Mouse (Mus musculus): ENCODE measurements around the gene Slc38a1. TPM values are rescaled to one million over a fixed set of nuclear protein-coding genes. Genes with fewer than 3 reads are reported as not detected.

Slc38a1 gene
- total RNA-seq, 2 experiments from 2014 or later = 17.0 to 21.2 TPM

DNA sequence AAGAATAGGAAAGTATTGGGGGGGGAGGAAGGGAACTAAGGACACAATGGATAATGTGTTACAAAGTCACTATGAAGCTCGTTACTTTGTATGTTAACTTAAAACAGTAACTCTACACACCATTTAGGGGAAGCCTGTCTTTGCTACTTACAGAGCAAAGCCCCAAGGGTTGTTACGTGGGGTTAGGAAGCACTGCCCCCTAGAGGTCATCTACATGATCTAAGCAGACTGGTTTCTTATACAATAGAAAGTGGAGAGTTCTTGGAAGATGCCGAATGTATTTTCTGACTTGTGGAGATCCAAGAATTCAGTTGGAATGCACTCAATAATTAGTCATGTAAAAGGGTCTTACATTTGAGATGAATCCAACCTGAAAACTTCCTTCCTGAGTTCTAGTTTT is 23.2 kb upstream of the Slc38a1 start:
- intact Hi-C loops (cut with DNase I) = loop anchor here (2.0 to 5.0 kb wide), 2 partner anchors 123 to 271 kb away; no protein-coding TSS in a partner anchor

DNA sequence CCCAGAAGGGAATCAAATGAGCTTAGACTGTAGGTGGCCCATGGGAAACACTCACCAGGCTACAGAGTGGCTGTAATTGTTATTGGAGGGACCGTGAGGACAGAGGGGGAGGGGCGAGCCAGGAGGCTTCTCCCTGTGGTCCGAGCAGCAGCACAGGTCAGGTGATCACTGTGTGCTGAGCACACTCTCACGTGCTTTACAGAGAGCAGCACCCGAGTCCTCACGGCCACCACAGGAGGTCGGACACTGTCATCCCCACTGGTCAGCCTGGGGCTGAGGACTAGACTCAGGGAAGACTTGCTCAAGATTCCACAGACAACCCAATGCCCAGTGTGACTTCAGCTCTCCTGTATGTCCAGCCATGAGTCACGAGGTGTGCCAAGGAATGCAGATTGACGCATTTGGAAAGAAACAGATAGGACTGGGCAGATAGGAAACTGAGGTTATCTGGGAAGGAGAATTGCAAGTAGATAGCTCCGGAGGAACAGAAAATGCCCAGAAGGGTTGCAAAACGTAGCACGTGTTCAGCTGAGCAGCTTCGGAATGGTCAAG is 18.0 kb upstream of the Slc38a1 start:
- DNase-seq (ENCODE audit: low spot score) = no peak
- intact Hi-C loops (cut with DNase I) = no loop called here

More for the DNA sequence above, 23.2 kb upstream of the Slc38a1 start:
- DNase-seq (ENCODE audit: low spot score) = no peak

DNA sequence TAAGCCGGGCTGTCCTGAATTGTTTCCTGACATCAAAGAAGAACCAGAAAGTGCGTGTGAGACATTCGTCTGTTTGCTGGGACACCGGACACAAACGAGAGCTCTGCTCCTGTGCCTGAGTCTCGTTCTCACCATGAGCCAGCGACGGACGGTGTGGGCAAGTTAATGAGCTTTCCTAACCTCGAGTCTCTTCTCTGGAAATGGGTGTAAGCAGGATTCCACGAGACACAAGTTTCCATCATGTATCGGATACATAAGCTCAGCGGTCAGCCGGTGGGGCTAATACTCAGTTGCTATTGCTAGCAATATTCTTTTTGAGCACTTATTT is 15.5 kb upstream of the Slc38a1 start:
- DNase-seq (ENCODE audit: low spot score) = no peak
- intact Hi-C loops (cut with DNase I) = no loop called here

DNA sequence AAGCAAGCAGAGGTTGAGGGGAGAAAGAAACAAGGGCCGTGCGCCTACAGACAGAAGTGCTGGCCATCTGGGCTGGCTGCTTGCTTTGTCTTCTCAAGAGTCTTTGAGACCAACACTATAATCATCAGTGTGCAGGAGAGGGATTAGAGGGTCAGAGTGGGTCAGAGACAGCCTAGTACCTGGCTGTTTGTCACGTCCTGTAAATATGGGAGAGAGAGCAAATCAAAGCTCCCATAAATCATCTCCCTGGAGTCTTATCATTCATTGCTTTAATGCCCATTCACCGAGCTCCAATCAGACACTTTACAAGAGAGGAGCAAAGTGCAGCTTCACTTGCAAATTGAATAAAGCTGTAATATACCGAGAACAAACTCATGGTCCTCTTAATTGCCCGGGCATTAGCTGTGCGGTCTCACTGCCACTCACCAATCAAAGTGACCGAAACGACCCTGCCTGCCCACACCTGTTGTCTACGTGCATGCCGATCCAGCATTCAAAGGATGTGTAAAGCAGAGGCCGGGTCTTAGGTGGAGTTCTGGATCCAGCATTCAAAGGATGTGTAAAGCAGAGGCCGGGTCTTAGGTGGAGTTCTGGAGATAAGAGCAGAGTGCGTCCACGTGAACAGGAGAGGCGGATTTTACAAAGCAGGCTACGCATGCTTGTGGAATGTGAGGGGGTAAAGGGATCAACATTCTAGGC is 15.0 kb upstream of the Slc38a1 start:
- intact Hi-C loops (cut with DNase I) = no loop called here
- DNase-seq (ENCODE audit: low spot score) = no peak

DNA sequence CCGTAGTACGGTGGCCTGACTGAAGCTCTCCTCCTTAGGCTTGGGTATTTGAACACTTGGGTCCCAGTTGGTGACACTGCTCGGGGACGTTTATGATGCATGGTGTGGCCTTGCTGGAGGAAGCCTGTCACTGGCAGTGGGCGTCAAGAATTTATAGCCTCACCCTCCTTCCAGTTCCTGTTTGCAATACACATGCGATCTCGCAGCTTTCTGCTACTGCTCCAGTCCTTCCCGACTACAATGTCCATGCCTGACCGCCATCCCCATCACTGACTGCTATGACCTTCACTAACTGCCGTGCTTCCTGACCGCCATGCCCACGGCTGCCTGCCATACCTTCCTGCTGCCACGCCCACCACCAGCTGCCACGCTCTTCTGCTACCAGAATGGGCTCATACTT is 12.8 kb upstream of the Slc38a1 start:
- intact Hi-C loops (cut with DNase I) = no loop called here
- DNase-seq (ENCODE audit: low spot score) = no peak

DNA sequence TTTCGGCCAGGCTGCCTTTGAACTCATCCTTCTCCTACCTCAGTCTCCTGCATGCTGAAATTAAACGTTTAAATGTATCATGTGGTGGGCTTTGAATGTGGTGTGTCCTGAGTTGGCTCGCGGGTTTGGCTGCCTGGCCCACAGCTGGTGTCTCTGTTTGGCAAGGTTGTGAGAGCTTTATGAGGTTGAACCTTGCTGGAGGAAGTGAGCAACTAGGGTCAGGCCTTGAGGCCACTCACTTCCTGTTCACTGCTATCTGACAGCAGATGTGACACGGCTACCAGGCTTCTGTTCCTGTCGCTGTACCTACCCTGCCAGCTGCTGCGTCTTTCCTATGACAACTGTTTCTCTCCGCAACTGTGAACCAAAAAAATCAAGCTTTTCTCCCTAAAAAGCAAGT is 12.0 kb upstream of the Slc38a1 start:
- DNase-seq (ENCODE audit: low spot score) = no peak
- intact Hi-C loops (cut with DNase I) = no loop called here

DNA sequence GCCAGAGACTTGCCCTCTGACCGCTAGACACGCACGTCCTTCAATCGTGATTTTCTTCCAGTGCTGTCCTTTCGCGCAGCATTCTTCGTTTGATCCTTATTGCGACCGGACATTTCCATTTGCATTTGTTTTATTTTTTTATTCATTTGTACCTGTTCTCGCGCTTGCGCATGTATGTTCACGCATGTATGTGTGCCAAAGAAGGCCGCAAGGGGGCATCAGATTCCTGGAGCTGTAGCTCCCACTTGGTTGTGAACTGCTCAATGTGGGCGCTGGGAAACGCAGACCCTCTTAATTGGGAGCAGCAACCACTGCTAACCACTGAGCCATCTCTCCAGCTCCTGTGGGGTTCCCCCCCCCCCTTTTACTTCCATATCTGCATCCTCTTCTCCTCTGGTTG is 10.3 kb upstream of the Slc38a1 start:
- intact Hi-C loops (cut with DNase I) = no loop called here
- no peak for DNase-seq (ENCODE audit: low spot score)

DNA sequence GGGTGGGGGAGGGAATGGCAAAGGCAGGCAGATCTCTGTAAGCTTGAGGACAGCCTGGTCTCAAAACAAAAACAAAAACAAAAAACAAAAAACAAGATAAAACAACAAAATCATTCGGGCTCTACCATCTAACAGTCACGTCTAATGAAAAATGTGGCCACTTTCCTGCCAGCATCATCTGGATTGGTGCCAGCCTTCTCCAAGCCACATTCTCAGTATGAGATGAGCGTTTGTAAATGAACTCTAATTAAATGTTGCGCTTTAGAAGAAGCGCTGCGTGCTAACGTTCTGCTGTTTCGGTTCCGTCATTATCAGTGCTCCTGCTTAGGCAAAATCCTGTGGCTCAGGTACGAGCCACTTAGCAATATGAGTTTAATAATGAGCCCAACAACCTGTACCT is 9.8 kb upstream of the Slc38a1 start:
- intact Hi-C loops (cut with DNase I) = no loop called here
- DNase-seq (ENCODE audit: low spot score) = no peak

DNA sequence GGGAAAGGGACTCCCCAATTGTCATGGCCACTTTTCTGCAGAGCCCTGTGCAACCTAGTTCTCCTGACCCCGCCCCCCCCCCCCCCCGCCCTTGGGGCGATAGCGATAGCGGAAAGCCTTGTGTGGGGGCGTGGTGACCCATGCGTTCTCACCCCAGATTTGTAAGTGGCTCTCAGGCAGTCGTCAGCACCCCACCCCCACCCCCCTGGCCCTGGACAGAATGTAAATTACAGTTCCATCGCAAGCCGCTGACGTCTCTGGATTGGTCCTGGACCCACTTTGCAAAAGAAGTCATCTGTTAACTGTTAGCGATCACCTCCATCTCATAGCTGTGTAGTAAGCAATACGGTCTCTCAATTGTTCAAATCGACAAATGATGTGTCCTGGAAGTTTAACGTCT is 4.7 kb upstream of the Slc38a1 start:
- no peak for DNase-seq (ENCODE audit: low spot score)
- intact Hi-C loops (cut with DNase I) = no loop called here

DNA sequence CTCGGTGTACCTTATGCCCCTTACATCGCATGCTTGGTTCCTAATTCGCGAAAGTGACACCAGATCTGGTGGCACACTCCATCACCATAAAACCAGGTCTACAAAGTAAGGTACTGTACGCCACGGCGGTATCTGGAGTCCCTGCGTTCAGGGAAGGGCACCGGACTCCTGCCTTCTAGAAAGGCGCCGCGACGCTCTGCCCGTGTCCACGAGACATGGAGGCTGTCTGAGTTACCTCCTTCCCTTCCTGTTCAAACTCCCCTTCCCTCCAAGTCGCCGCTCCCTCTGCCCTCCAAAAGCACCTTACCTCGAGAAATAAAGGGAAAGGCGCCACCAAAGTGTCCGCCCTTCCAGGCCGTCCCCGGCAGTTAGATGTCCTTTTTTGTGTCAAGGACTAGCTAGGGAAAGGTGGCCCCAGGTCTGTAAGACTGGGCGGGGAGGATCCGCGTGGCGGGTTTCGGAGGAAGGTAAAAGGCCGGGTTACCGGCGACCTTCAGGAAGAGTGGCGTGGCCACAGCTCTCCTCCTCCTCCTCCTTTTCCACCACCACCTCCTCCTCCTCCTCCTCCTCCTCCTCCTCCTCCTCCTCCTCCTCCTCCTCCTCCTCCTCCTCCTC is 785 bp downstream of the Slc38a1 start:
- intact Hi-C loops (cut with DNase I) = no loop called here
- no peak for DNase-seq (ENCODE audit: low spot score)

DNA sequence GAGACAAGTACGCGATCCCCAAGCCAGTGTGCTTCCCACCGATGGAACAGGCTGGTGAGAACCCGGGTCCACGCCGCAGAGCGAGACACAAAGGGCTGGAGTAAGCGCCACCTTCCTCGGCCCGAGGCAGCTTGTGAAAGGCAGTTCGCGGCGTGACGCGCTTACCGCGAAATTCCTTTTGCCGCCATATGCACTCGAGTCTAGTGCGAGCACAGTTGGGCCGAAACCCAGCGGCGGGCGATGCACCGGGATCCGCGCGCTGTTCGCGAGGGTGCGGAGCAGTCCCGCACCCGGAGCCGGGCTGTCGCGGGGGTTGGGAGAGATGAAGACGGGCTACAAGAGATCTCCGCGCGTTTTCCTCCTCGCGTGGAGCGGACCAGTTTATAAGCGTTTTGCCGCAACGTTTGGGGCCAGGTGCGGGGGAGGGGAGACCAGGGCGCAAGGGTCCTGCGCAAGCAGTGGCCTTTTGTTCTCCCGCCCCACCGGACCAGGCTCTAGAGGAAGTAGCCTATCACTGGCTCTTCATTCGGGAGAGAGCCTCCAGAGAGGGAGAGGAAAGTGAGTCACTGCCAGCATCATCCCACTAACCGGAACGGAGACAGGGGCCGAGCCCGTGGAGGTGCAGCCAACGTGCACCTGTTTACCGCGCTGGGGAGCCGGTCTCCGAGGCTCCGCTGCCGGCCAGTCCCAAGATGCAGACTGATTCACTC is 1.4 kb downstream of the Slc38a1 start:
- intact Hi-C loops (cut with DNase I) = no loop called here
- no peak for DNase-seq (ENCODE audit: low spot score)

DNA sequence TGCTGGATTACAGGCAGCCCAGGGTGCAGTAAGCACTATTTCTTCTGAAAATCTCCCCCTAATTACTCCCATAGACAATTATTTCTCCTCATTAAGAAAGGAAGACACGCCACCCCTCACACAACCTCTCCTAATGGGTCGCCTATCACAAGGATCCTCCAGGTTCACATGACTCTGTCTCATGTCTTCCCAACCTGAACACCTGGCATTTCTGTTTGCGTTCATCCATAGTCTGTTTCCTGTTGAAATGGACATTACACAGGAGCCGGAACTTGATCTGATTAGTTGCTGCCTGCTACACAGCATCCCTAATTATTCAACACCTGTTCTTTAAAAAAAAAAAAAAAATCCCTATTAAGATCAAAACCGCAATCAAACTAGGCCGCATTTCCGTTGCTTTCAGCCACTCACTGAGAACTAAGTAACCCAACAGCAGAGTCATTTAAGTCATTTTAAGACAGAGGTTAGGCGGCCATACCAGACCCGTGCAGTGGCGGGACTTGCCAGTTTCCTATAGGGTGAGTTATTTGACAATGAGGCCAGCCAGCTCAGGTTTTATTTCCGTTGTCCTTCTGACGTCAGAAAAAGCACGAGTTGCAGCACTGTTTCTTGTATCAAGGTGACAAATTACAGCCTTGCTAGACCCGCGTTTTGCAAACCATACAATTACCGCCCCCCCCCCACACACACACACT is 2.3 kb downstream of the Slc38a1 start:
- intact Hi-C loops (cut with DNase I) = no loop called here
- no peak for DNase-seq (ENCODE audit: low spot score)

DNA sequence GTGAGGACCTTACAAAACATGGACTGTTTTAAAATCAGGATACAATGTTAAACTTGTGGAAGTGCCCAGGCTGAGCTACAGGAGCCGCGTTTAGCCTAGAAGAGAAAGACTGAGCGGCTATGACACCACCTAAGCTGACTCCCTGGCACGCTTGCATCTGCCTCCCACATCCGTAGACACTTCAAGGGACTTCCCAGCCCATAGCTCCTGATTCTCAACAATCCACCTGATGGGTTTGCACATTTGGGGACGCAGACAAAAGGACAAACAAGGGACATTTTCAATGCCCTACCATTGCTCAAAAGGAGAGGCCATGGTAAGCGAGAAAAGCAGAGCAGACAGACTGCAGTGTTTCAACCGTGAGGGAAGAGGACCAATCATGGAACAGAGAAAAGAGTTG is 3.1 kb downstream of the Slc38a1 start:
- intact Hi-C loops (cut with DNase I) = no loop called here
- DNase-seq (ENCODE audit: low spot score) = no peak

DNA sequence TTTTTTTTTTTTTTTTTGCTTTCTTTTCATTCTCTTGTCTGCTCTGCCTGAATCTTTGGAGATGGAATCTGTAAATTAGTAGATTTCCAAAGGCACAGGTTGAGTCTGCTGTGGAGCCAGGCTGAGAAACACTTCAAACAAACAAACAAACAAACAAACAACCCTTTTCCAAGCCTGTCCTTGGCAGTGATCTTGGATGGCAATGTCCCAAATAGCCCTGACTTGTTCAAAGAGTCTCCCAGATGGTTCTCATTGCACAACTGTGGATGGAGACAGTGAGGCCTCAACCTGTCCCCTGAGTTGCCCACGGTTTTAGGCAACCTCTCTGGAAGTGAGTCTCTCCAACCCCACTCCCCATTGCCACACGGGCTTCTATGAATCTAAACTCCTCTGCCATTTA is 4.1 kb downstream of the Slc38a1 start:
- no peak for DNase-seq (ENCODE audit: low spot score)
- intact Hi-C loops (cut with DNase I) = no loop called here

DNA sequence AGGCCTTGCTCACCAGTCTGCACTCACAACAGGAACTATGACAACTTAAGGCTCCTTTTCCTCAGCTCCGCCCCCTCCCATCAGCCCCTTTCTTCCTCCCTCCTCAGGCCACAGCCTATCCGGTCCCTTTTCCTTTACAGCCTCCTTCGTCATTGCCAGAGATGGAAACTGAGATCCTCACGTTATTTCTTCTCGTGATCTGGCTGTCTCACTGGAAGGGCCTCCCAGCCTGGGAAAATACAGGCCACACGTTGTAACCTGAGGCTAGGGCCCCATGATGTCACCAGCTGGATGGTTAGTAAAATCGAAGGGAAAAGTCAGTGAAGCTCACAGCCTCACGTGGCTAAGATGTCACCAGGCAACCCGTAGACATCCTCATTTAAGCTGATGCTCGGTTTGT is 4.5 kb downstream of the Slc38a1 start:
- intact Hi-C loops (cut with DNase I) = no loop called here
- no peak for DNase-seq (ENCODE audit: low spot score)

DNA sequence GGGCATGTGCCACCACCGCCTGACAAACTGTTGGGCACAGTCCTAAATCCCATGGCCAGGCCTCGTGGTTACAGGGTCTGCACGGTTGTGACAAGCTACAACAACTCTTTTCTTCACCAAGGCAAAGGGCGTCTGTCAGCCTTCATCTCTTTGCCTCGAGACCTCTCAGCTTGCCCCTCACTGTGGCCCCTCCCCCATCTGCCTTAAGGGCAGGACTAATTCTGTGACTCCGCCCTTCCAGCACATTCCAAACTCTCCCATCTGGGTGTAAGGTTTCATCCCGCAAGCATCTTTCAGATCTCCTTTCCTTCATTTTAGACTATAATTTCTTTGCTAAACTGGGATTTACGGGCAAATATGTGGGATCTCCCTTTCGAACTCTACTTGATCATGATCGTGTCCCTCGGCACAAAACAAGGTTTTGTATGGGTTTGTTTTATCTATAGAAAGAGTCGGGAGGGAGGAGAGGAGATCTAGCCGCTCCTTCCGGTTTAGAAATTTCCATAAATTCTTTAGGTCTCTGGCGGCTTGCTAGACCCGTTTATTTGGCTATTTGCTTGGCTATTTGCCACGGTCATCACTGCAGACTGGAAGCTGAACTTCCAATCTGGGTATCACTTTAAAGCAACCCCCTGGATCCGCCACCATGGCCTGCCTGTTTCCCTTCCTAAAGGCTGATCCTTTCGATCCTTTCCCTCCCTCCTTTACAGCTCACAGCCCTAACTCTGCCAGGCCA is 7.9 kb downstream of the Slc38a1 start:
- DNase-seq (ENCODE audit: low spot score) = no peak
- intact Hi-C loops (cut with DNase I) = no loop called here

DNA sequence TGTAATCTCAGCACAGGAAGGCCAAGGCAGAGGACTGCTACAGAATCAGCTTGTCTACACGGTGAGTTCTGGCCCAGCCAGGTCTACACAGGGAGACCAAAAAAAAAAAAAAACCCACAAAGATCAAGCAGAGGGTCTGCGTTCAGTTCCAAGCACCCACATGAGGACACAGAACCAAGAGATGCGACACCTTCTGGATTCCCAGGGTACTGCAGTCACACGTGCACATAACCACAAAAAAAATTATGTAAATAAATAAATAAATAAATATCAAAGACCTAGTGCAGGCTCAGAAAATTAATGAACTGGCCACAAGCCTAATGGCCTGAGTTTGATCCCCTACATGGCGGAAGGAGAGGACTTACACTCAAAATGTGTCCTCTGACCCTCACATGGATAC is 10.5 kb downstream of the Slc38a1 start:
- intact Hi-C loops (cut with DNase I) = no loop called here
- DNase-seq (ENCODE audit: low spot score) = no peak

DNA sequence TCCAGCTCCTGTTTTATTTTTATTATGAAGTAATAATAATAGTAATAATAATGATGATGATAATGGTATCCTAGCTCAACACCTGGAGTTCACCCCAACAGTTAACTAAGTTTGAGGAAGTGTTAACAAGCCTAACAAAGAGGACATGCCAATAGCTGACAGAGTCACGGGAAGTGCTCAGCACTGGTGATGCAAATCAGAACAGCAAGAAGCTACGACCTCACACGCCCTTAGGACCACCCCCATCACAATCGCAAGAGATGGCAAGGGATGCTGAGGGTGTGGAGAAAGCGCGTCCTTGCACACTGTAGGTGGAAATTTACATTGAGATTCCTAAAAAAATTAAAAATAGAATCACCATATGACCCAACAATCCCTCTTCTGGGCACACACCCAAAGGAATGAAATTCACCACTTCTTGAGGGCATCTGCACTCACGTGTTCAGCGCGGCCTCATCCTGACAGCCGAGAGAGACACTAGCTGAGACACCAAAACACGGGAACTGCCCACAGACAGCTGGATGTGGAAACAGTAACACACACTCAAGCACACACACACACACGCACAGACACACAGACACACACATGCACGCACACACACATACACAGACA is 11.5 kb downstream of the Slc38a1 start:
- intact Hi-C loops (cut with DNase I) = no loop called here
- no peak for DNase-seq (ENCODE audit: low spot score)

DNA sequence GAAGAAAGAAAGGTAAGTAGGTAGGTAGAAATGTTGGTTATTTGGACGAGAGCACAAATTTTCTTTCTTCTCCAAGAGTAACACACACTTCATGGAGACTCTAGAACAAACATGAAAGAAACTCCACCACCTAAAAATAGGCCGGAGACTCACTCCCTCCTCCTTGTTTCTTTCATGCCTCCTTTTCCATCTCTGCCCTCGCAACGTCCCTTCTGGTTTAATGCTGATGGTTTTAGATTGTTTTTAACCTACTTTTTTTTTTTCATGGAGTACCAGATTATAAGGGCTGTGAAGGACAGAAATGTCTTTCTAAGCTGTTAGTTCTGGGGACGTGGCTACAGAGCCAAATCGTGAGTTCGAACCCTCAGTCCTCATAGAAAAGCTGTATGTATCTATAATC is 14.5 kb downstream of the Slc38a1 start:
- no peak for DNase-seq (ENCODE audit: low spot score)
- intact Hi-C loops (cut with DNase I) = no loop called here

DNA sequence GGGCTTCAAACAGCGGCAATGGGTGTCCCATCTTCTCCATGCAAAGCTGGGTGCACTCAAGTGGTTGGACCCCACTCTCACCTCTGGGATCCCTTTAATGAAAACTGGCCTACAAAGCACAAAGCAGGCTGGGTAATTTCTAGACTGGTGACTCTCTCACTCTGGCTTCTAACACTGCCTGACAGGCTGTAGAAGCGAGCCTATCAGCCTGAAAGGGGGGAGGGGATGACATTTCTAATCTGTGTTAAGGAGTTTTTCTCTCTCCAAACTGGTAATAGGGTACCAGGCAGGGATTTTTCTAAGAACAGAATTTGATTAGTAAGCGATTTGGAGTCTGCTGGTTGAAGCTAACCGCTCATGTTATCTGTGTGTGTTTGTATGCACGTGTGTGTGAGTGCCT is 15.8 kb downstream of the Slc38a1 start:
- intact Hi-C loops (cut with DNase I) = no loop called here

More for the DNA sequence above, 15.8 kb downstream of the Slc38a1 start:
- DNase-seq (ENCODE audit: low spot score) = no peak
